Mouse (Mus musculus) CH12F3 (cell line): ENCODE measurements around the gene Pkn3.
"Not testable (repeated sequence)": the region's sequence is repeated elsewhere in the genome, so short reads cannot be mapped to it uniquely, and the experiment has no call there.

Experiments
- in situ Hi-C: fragments of 300-500 bp; cut with MboI; formaldehyde crosslinking; loops from 2 replicates; pipeline ENCODE4 v1.14.3; 2020; ENCODE audit warnings: low sequenced_read_pairs

The Pkn3 gene

DNA sequence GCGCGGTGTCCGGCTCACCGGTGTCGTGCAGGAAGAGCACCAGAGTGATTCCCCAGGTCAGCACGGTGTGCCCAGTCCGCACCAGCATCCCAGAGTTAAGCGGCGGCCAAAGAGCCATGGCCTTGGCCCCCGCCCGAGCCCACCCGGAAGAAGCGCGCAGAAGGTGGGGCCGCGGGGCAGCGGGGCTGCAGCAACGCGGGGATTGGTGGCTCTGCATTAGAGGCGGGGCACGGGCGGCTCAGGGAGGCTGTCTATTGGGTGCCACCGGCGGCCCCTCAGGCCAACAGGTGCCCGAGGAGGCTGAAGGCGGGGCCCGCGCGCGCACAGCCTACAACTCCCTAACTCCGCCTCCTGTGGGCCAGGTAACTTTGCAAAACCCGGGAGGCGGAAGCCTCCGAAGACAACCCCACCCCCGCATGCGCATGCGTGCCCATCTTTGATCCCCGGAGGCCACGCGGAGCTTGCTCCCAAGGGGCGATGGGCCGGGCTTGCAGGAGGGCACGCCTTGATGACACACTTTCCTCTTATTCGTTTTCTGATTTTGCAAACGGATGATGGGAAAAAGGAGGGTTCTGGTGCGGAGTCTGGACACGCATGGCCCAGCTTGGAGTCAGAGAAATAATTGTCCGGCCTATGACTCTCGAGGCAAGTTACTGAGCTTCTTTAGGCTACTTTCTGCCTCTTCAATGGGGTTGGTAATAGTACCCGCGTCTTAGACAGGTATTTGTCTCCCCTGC is 16.2 kb downstream of the Pkn3 start, which contains the start of gene Zdhhc12:
Gene Zdhhc12, minus strand, starts transcription at position 178 of the 737 bp plus-strand sequence.
- in situ Hi-C loops = no loop called here

- in situ Hi-C loops = no loop called here
Measured at GRCm38 (mm10) chr2:30094208-30094588, 16.7 kb downstream of the Pkn3 start.

GRCm38 (mm10) chr2:30095882-30096527 is 18.5 kb downstream of the Pkn3 start:
- in situ Hi-C loops = no loop called here

- in situ Hi-C loops = no loop called here
Measured at GRCm38 (mm10) chr2:30100214-30100613, 22.7 kb downstream of the Pkn3 start.

DNA sequence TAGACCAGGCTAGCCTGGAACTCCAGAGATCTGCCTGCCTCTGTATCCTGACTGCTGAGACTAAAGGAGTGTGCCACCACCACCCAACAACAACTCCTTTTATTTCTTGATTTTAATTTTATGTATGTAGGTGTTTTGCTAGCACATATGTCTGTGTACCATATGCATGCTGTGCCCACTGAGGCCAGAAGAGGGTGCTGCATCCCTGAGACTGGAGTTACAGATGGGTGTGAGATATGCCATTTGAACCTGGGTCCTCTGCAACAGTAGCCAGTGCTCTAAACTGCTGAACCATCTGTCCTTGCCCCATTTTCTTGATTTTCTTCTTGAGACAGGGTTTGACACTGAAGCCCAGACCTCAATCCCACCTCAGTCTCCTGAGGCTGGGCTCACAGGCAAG is 28.9 kb downstream of the Pkn3 start:
- in situ Hi-C loops = no loop called here

GRCm38 (mm10) chr2:30107646-30108045 is 30.2 kb downstream of the Pkn3 start:
- in situ Hi-C loops = no loop called here

DNA sequence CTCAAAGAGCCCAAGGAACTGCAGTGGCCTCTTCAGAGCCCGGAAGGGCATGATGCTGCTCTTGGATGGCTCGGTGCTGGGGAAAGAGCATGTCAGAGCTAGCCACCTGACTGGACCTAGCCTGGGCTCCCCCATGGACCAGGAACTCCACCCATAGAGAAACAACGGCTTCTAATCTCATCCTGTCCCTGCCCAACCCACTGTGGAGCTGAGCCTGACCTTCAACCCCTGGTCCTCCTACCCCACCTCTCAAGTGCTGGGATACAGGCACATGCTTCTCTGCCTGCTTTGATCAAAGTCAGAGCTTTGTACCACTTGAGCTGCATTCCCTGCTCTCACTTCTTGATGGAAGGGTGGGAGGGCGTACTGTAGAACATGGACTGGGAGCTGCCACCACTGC is 30.8 kb downstream of the Pkn3 start:
- in situ Hi-C loops = no loop called here

GRCm38 (mm10) chr2:30111500-30111899 is 34.0 kb downstream of the Pkn3 start:
- in situ Hi-C loops = no loop called here

DNA sequence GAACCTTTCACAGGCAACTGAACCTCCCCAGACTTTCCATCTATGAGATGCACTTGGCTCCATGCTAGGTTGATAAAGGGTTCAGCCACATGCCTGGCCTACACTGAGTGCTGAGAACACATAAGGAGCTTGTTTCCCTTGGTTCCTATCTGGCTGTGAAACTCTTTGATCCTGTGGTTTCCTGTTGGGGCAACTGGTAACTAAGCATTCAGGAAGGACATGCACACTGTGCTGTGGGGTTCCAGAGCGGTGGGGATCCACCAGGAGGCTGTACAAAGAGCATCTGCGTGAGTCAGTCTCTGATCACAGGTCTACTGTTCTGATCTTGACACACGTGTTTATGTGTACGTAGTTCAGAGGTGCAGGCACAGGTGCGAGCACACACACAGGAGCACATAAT is 35.1 kb downstream of the Pkn3 start:
- in situ Hi-C loops = no loop called here

DNA sequence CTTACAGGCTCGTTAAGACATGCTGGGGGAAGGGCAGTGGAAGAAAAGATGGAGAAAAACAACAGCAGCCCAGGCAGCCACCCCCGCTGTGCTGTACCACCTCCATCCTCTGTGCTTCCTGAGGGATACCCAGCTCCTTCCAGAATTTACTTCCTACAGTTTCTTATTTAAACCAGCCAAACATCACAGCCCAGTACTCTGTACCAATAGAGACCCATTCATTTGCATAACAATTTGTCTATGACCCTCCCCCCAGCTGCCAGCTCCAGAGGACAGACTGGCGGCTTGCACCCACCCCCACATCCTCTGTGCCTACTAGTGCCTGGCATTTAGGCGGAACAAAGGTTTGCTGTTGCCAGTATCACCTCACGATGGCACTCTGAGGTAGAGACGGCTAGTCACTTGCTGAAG is 42.2 kb downstream of the Pkn3 start:
- in situ Hi-C loops = no loop called here

DNA sequence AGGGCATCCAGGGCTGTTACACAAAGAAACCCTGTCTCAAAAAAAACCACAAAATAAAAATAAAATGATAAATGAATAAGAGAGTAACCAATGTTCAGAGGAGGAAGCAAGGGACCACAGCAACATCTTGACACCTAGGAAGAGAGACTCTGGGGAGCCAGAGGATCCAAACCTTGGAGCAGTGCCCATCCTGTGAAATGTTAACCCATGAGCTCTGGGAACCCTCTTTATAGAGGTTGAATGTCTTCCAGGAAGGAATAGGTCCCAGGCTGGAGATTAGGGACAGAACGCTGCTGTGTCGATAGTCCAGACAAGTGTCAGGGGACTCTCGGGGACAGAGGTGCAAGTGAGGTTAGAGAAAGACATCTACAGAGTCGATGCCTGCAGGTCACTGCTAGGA is 42.8 kb downstream of the Pkn3 start:
- in situ Hi-C loops = no loop called here

DNA sequence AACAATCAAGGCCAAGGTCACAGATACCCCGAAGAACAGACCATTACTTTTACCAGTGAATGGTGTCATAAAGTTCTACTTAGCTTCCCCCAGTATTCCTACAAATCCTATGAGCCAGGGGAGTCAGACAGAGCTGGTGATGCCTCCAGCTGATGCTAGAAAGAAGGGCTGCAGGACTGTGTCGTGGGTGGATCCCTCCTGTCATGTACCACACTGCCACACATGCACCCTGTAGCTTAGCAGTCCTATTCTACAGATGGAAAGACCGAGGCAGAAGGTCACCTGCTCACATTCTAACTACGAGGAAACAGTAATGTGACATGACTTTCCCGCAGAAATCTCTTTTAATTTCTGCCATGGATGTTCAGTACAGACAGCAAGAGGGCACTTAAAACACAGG is 45.3 kb downstream of the Pkn3 start:
- in situ Hi-C loops = no loop called here

- in situ Hi-C loops = no loop called here
Measured at GRCm38 (mm10) chr2:30123729-30124471, 46.4 kb downstream of the Pkn3 start.

- in situ Hi-C loops = no loop called here
Measured at GRCm38 (mm10) chr2:30124472-30125274, 47.2 kb downstream of the Pkn3 start, which contains the start of gene Zer1. Gene Zer1, minus strand, starts transcription at chr2:30124585.

- in situ Hi-C loops = no loop called here
Measured at GRCm38 (mm10) chr2:30128789-30129188, 51.3 kb downstream of the Pkn3 start.

GRCm38 (mm10) chr2:30130156-30130555 is 52.7 kb downstream of the Pkn3 start:
- in situ Hi-C loops = no loop called here

GRCm38 (mm10) chr2:30131240-30131639 is 53.8 kb downstream of the Pkn3 start:
- in situ Hi-C loops = not testable (repeated sequence)

DNA sequence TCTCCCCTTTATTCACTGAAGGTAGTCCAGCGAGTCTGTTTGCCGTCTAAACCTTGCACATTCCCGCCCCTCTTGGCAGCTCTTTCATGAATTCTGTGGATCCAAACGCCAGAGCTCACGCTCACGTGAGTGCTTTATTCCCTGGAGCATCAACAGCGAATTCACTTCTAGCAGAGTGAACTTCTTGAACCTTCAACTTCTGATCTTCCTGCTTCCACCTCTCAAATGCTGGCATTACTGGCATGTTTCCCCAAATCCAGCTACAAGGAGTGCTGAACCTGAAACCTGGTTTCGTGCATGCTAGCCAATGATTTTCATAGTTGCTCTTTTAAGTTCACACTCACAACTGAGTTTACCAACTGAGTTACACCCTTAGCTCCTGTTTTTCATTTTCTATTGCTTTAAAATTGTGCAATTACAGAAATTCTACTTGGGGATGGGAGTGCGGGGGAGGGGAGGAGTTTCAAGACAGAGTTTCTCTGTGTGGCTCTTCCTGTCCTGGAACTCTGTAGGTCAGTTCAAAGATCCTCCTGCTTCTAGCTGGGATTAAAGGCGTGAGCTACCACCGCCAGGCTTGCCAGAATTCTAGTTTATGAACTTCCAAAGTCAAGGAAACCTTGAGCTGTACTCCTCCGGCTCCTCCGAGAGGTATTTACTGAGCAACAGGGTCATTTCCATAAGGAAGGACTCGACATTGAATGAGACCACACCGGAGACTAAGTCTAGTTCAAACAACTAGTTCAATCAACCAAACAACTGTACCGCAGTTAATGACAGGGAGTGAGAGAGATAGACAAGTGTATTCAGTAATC is 55.5 kb downstream of the Pkn3 start:
- in situ Hi-C loops = no loop called here

DNA sequence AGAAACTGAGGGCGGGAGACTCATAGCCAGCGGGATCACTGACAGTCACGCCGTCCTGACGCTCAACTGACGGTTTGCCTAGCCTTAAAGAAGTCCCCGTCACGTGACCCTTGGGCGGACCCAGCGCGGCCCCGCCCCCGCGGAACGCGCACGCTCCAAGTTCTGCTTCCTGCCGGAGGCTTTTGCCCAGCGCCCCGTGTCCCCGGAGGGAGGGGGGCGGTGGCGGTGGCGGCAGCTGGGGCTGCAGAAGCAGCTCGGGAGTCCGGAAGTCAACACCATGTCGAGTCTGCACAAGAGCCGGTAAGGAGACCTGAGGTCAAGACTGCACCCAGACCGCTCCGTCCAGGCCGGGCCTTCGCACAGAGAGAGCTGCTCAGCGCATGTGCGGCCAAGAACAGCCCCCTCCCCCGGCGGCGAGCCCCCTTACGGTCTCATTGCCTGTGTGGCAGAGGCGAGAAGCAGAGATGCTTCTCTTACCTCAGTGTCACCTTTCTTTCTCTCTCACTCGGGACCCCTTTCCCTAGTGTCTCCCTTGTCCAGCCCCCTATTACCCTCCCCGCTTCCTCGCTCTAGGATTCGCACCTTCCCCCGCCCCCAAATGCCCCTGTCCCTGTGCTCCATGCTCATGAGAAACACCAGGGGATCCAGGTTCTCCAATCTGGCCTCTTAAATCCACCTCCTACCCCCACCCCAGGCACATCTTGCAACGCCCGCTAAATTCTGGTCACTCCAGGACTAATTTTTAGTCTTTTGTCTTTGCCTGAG is 56.3 kb downstream of the Pkn3 start, which contains the start of gene Tbc1d13:
Gene Tbc1d13, plus strand, starts transcription at position 134 of the 765 bp plus-strand sequence.
- in situ Hi-C loops = no loop called here
